Mouse (Mus musculus): Measurements from ENCODE around the gene 2010111I01Rik.

Gene 2010111I01Rik

DNA sequence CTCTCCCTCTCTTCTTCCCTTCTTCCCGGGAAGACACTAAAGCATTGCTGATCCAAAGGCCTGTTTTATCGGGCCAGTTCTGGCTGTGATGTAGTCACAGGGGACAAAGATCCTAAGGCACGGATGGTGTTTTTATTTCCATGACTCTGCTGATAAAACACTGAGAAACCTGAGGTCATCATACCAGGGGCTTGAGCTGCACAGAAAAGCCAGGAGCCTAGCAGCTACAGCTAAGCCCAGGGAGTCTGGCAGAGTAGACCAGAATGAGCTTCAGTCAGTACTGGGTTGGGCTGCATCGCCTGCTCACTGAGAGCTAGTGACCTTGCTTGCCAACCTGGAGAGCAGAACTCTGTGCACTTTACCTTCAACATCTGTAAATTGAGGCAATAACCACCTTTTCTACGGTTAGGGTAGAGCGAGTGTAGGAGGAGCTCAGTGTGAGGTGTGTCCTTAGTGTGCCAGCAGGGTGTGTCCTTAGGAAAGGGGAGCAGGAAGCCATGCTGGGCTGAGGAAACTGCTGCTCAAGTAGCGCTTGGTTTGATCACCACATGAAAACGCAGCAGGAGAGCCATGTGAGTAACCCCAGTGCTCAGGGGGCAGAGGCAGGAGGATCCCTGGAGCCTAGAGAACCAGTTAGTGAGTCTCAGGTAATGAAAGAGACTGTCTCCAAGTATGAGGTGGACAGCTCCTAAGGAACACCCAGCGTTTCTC lies 186.5 kb downstream of the 2010111I01Rik start:
- no peak for DNase-seq (ENCODE audit: low spot score in 2 of 2)

DNA sequence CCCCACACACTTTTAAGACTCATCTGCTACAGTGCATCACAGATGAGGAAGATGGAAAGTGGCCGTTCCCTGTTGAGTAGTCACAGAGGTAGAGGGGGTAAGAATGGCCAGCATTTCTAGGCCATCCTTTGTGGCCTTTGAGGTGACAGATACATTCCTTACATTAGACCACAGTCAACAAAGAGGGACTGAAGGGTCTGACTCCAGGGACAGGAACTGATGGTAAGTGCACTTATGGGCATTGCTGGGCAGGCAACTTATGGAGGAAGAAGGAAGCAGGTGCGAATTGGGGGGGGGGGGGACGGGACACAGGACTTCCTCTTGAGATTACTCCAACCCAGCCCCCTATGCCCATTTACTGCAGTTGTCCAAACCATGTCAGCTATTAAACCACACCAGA lies 187.8 kb downstream of the 2010111I01Rik start:
- no peak for DNase-seq (ENCODE audit: low spot score in 2 of 2)

DNA sequence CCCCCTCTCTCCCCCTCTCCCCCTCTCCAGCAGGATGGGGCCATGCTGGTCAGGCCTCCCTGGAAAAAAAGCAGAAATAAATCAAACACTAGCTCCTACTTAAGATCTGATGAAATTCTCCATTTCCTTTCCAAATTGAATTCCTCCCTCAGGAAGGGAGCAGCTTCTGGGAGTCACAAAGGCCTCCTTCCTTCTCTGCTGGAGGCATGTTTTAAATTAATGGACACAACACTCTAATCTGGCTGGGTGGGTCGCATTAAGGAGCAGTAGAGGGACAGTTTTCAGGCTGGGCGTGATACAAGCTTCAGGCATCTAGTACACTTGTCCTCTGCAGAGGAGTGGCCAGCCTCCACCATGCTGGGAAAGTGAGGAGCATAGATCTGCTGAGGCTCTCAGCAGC lies 188.7 kb downstream of the 2010111I01Rik start:
- DNase-seq (ENCODE audit: low spot score in 2 of 2) = no peak

DNA sequence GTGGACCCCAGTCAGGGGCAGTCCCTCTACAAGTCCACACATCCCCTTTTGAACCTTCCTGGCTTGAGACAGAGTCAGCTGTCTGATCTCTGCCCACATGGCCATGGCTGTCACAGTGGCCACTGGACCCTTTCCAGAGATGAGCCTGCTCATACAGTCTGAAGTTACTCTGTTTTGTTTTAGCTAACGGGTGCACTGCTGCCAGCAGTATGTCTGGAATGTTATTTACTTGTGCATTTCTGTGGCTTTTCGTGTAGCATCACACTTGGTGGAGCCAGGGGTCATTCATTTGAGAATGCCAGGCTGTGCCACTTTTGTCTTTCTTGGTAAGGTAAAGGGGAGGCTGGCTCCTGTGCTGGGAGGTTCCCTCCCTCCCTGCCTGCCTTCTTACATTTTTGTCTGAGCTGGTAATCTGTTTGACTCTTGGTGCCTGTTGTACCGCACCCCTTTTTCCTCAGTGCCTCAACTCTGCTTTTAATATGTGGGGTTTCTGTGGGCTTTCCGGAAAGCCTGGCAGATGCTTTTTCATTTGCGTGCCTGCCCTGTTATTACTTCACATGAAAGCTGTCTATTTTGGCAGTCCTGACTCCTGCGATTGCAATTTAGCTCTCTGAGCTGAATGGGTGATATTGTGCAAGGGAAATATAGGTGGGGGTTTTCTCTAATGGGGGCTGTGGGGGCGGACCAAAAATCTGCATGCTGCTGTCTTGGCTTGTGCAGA lies 190.3 kb downstream of the 2010111I01Rik start:
- DNase-seq (ENCODE audit: low spot score in 2 of 2) = no peak

DNA sequence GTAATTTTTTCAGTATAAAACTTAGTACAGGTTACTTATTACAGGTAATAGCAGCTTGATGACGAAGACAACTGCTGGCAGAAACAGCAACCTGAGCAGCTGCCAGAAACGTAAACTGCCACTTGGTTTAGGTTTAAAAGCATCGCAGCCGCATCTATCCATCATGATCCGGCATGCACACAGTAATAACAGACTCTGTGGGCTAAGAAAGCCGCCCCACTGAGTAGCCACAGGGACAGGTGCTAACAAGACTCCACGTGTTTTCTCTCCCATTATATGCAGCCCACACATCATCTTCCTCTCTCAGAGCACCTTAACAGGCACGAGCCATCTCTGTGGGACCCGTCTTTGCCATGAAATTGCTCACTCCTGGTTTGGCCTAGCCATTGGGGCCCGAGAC lies 191.6 kb downstream of the 2010111I01Rik start:
- DNase-seq (ENCODE audit: low spot score in 2 of 2) = no peak

DNA sequence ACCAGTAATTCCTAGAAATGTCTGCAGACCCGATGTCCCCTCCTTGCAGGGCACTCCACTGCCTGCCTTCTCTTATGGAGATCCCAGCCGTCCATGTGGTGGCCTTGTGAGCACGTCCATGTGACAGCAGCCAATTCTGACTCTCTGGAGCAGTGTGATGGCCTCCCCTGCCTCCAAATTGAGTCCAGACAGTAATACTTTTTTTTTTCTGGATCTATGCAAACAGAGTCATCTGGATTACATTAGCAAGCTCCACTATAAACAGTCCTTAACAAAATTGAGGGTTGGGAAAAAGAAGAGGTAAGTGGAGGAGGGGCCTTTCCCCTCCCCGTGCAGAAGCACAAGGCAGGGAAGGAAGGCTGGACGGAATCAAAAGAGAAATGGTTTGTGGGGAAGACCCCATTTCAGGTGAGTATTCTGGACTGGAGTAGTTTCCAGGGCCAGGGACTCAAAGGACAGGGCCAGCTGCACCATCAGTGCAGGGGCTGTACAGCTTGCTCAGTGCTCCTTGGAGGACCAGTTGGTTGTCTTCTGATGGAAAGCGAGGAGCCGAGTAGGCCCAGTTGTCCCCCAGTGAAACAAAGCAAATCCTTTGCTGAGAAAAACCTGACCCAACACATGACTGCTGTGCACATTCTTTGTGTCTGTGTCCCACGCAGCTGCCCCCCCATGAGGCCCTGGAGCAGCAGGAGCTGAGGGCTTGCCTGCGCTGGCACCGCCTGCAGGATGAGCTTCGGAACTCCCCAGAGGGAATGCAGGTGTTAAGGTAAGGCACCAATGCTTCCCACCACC lies 205.8 kb downstream of the 2010111I01Rik start:
- no peak for DNase-seq (ENCODE audit: low spot score in 2 of 2)

DNA sequence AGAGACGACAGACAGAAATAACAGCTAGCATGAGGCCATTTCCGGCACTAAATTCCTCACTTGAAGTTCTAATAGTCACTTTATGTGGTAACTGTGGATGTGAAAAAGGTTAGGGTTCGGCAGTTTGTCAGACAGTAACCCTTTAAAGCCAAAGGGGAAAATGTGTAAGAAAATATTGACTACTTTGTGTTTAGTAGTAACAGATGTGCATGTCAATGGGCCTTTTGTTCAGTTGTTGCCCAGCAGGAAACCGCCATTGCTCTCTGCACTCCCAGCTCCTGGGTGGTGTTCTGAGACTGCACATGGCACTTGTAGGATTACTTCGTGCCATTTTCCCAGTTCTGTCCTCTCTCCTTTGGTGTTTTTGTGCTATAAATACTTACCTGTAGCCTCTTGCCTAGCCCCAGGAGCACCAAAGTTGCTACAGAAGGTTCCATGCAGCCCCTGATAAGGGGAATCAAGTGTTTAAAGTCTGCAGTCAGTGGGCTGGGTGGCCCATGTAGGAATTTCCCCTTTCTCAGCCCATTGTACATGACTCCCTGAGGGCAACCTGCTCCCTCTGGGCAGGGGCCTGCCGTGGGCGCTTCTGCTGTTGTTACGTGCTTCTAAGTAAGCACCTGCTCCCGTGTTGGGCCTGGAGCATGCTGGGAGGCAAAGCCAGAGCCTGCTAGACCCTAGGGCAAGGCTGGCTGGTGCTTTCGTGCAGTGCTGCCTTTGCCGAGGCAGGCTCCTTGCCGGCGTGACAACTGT lies 206.8 kb downstream of the 2010111I01Rik start:
- DNase-seq (ENCODE audit: low spot score in 2 of 2) = no peak

DNA sequence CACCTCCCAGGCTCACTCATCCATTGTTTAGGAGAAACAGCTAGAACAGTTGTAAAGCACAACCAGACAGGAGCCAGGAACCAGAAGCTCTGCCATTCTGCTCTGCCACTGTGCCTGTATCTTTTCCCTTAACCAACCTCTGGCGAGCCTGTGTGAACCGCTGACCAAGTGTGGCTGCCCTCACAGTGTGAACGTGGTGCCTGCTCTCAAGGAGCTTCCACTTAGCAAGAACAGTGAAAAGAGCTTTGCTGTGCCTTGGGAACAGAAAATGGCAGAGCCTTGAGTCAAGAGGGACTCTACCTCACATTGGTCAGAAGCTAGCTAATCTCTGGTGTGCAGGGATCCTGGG lies 207.4 kb downstream of the 2010111I01Rik start:
- DNase-seq (ENCODE audit: low spot score in 2 of 2) = no peak

DNA sequence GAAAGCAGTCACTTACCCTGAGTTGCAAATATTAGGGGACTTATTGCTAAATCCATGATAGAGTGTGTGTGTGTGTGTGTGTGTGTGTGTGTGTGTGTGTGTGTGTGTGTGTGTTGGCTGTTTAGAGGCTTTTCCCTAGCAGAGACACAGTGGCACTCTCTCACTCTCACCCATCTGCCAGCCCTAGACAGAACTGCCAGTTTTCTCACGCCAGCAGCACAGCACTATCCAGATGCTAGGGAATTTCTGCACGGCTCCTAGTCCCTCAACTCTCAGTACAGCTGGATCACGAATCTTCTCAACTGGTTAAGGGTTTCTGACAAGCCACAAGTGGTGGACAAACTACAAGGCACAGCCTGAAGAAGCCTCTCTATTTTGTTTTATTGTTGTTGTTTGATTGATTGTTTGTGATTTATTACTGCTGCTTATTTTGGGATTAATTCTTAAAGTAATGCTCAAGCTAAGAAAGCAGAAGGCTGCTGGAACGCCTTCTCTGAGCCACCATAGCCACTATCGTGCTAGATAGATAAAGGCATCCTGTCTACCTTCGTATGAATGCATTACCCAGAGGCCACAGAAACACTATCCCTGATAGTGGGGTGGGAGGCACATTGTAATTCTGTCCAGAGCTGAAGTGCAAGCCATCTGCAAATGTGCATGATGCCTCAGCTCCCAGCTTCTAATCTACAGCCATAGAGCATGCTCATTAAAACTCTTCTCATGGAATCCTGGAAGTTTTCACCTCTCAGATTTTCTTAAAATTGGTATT lies 209.7 kb downstream of the 2010111I01Rik start:
- DNase-seq (ENCODE audit: low spot score in 2 of 2) = no peak

DNA sequence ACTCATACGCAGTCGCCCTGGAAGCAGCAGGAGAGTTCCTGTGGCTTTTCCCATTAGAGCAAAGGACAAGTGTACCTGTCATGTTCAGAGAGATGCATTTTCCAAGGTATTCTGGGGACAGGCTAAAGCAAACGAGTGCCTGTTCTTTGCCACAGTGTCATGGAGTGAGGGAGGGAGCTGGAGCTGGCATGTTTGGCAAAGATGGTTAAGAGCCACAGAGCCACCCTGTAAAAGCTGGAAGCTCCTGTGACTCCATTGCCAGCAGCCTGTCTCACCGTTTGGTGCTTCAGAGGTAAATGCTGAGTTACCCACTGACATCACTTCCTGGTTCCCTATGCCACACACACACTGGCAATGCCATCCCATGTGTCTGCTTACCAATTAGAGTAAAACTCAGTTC lies 211.4 kb downstream of the 2010111I01Rik start:
- no peak for DNase-seq (ENCODE audit: low spot score in 2 of 2)

DNA sequence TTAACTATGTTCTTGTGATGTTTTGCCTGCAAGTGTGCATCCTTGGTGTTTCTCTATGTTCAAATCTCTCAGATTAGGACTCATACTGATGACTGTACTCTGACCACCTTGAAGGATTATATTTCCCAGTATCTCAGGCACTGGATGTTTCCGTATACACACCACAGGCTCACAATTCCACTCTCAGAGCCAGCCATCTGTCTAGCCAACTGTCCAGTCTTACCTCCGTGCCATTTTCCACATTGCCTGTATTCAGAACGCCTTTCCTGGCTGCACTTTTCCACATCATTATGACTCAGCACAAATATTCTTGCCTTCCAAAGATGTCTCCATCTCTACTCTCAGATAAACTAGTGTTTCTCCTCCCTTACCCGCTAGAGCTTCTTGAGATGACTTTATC lies 212.5 kb downstream of the 2010111I01Rik start:
- no peak for DNase-seq (ENCODE audit: low spot score in 2 of 2)

DNA sequence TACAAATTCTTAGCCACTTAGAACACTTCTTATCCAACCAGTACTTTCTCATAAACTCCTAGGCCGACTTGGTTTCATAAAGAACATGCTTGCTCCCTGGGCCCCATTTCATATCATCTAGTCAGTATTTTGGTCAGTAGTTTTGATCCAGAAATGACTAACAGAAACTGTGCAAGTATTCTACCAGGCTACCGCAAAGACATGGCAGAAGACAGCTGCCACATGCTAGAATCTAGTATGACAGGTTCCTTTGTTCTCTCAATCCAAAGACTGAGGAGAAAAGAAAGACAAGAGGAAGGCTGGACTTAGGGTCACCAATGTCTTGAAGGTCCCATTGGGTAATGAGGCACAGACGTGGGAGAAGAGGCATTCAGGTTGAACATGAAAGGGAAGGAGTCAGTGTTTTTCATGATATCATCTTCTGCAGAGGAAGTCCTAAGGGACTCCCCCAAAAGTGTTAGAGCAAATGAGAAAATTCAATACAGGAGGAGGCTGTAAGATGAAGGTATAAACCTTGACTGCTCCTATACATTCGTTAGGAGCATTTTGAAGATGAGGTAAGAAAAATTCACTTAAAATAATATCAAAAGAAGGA lies 216.0 kb downstream of the 2010111I01Rik start:
- no peak for DNase-seq (ENCODE audit: low spot score in 2 of 2)

DNA sequence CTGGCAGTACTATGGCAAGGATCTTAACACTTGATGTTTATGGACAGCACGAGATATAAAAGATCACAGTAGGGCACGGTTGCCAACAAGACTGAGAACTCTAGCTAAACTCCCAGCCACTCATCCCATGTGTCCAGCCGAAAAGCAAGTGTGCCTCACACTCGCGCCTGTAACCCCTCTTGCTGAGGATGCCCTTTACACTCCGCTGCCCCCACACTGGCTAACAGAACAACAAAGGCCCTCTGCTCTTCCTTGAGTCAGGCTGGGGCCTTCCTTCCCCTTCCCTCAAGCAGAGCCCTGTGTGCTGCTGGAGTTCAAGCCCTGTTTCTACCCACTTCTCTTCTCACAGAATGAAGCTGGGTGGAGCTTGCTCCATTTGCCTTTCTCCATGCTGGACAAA lies 220.3 kb downstream of the 2010111I01Rik start:
- no peak for DNase-seq (ENCODE audit: low spot score in 2 of 2)

DNA sequence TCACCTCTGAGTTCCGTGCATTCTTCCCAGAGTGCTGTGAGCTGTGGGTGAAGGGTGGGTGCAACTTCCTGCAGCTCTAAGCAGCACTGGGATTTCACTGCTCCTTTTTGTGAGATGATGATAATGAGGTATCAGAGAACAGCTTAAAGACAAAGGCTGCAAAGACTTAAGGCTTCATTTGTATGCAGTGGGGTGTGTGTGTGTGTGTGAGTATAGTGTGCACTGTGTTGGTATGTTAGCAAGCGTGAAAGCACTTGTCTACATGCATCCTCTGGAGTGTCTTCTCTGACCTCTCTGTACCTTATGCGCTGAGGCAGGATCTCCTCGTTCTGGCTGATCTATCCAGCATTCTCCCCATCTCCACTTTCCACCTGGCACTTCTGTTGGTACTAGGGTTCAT lies 221.5 kb downstream of the 2010111I01Rik start:
- DNase-seq (ENCODE audit: low spot score in 2 of 2) = no peak

DNA sequence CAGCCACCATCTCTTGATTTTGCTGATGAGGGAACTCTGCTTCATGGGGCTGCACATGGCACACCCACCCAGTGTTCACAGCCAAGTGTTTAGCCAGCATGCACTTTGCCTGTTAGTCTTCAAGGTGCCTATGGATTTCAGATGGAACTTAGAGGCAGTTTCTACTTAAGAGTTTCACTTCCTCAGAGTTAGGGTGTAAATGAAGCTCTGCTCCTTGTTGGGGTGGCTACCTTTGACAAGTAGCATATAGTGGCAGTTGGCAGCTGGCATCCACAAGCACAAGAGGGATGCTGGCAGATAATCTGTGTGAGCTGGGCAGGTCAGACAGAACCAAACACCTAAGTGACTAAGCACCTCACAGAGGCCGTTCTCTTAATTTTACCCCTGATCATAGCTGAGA lies 221.9 kb downstream of the 2010111I01Rik start:
- DNase-seq (ENCODE audit: low spot score in 2 of 2) = no peak

DNA sequence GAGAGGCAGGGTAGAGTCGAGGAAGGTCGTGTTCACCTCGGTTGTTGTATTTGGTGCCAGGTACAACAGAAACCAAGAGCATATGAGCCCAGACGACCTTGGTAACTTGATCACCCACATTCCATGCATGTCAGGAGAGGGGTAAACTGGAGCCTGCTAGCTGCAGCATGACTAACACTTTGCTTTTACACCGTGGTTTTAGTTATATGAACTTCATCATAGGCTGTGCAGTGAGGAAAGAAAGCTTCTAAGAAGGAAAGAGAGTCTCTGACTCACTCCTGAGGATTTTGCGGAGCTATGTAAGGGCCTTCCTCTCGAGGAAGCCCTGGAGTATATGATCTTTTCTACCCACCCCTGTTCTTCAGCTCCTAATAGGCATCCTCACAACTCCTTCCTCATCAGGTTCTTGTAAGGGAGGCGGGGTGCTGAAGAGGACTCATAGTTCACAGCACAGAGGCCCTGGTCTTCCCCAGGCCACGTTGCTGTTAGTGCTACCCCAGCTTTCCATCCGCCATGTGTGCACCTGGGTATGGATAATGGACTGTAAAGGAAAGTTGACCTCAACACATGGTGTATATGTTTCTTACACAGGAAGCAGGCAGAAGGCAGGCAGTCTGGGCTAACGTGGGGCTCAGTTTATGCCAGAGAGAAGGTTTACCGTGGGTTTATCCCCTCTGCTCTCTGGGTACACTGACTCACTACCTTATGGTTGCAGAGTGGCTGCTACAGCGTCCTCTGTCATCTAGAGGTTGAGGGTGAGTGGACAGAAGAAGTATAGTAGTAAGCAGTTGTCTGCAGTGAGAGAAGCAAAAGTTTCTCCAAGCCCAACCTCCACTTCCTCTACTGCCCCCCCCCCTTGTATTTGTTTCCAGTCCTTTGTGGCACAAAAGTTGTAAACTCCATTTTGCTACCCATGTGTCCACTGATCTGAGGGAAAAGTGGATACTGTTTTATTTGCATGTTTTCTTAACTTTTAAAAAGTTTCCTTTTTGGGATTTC lies 222.8 kb downstream of the 2010111I01Rik start:
- DNase-seq (ENCODE audit: low spot score in 2 of 2) = no peak

DNA sequence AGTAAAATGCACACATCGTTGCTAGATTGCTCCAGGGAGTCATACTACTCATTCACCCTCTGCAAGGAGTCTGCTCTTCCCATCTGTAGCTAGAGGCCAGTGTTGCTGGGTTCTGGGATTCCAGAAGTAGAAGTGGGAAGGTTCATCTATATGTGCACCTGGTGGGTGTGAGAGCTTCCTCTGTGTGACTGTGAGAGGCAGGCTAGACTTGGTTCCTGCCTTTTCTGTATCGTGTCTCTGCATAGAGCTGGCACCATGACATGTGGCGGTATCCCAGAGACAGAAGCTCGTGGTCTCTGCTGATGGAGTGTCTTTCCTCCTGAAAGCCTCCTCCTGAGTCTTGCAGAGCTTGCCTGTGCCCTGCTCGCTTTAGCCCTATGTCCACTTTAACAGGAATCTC lies 223.6 kb downstream of the 2010111I01Rik start:
- no peak for DNase-seq (ENCODE audit: low spot score in 2 of 2)

DNA sequence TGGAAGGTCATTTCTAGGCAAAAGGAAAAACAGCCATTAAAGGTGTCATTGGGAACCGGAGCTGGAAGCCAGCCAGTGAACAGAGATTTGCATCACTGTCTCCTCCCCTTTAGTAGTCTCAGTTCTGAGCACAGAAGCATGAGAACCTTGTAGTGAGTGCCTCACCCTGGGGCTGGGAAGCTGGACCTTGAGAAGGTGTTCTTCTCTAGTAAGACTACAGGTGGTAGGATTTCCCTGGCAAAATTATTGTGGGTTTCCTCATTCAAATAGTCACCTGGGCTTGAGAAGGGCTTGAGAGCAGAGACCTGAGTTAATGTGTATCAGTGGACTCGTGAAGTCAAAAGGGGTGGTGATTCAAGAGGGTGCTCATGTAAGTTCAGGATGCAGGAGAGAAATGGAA lies 224.1 kb downstream of the 2010111I01Rik start:
- DNase-seq (ENCODE audit: low spot score in 2 of 2) = no peak

DNA sequence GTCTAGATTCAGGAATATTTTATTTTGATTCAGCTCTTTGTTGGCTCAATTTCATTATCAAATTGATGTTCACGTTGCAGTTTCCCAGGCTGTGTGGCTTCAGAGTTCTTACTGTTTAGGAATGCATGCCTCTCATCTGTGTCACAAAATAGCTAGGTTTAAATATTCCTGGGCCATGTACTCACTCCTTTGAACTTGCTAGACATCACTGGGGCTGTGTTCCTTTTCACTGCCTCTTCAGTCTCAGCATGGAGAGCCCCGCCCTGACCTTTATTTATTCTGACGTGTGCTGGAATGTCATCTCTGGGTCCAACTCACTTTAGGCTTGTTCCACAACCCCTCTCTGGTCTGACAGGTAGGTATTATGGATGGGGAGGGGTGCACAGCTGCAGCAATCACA lies 228.7 kb downstream of the 2010111I01Rik start:
- no peak for DNase-seq (ENCODE audit: low spot score in 2 of 2)

DNA sequence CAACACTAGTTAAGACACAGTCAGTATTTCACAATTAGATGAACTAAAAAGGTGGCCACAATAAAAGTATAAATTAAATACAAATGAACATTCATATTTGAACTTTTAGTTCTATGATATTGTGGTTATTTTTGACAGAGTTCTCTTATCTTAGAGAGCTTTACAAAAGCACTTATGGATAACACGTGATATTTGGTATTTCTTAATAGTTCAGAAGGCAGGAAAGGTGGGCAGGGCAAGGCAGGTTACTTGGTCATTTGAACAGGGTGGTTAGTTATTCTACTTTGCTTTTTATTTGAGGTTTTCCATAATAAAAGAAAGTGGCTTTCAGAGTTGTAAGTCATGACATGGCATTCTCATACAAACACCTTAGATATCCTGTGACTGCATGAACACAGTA lies 233.3 kb downstream of the 2010111I01Rik start:
- DNase-seq (ENCODE audit: low spot score in 2 of 2) = no peak
